23 mouse cellular contexts compared by ENCODE assay signal in genomic region chr11:58169666-58170065, GRCm38 (mm10). TPM values are rescaled to one million over a fixed set of nuclear protein-coding genes. Genes with fewer than 3 reads are reported as not detected.
DNase-seq lines count a peak whose midpoint lies in the region; ATAC-seq and TF ChIP-seq lines count a peak whose summit lies in the region.
"Had no signal": no experiment of that assay in that cellular context is flagged by ENCODE, and none has a peak within 500 bp of the region (broad histone marks: within the 10 kb centered on the region; RNA-seq: fewer than 3 reads in every experiment).

No protein-coding gene starts in this region.

- H3K4me2 ChIP-seq in liver, embryonic 11.5 days, result no peak overlapping the region
- no peak overlapping the region for H3K4me2 ChIP-seq in midbrain, embryonic 11.5 days
- H3K4me2 ChIP-seq in midbrain, embryonic 14.5 days (ENCODE audit: low read length), result no peak overlapping the region
- no peak overlapping the region for H3K4me2 ChIP-seq in liver, postnatal 0 days (ENCODE audit: low read depth, low read length)
- H3K4me2 ChIP-seq: forebrain, embryonic 13.5 days; heart, embryonic 13.5 days; hindbrain, embryonic 12.5 days had no signal

- TF ChIP-seq CTCF in liver, adult 2 months (IDR thresholded peaks at IDR 0.05; ENCODE audit: low read depth, low read length), result no peak
- TF ChIP-seq CTCF in liver, postnatal 0 days (IDR thresholded peaks at IDR 0.05; ENCODE audit: low read depth), result no peak

- WGBS in liver, adult 2 months, result 12% methylated on average over 4 of the region's 4 CpGs
- 69% methylated on average over 4 of the region's 4 CpGs for WGBS in liver, embryonic 11.5 days
- 94% methylated on average over 4 of the region's 4 CpGs for WGBS in midbrain, embryonic 11.5 days
- WGBS in midbrain, embryonic 14.5 days, result 87% methylated on average over 4 of the region's 4 CpGs
- 63% methylated on average over 4 of the region's 4 CpGs for WGBS in liver, postnatal 0 days (ENCODE audit: insufficient replicate concordance)

- no peak overlapping the region for H3K4me3 ChIP-seq in liver, adult 2 months (ENCODE audit: insufficient read depth, low read depth, low read length)
- H3K4me3 ChIP-seq in liver, embryonic 11.5 days (ENCODE audit: low read depth, low read length), result no peak overlapping the region
- H3K4me3 ChIP-seq in midbrain, embryonic 11.5 days (ENCODE audit: low read depth, low read length), result no peak overlapping the region
- H3K4me3 ChIP-seq in midbrain, embryonic 14.5 days (replicated peaks; ENCODE audit: low read depth, low read length), result no peak overlapping the region
- H3K4me3 ChIP-seq in liver, postnatal 0 days (ENCODE audit: low read depth, low read length), result no peak overlapping the region
- H3K4me3 ChIP-seq: forebrain, embryonic 10.5 days; forebrain, embryonic 13.5 days; heart, adult 2 months; heart, embryonic 10.5 days; heart, embryonic 13.5 days; hindbrain, embryonic 12.5 days; hindbrain, embryonic 15.5 days had no signal

- TF ChIP-seq EP300 in liver, postnatal 0 days (IDR thresholded peaks at IDR 0.05; ENCODE audit: low read depth), result no peak

- H3K9me3 ChIP-seq in liver, embryonic 11.5 days (ENCODE audit: control insufficient read depth, low read length), result no peaks in the 10 kb centered on the region
- H3K9me3 ChIP-seq in midbrain, embryonic 11.5 days (ENCODE audit: control insufficient read depth, low read length), result no peaks in the 10 kb centered on the region; the same call in 1 of the 2 replicates
- no peaks in the 10 kb centered on the region; the same call in 1 of the 2 replicates for H3K9me3 ChIP-seq in midbrain, embryonic 14.5 days (ENCODE audit: control insufficient read depth, low read length)
- 0 out of 2 replicates have a peak, but pooled peaks cover 2% of the 10 kb centered on the region for H3K9me3 ChIP-seq in liver, postnatal 0 days (ENCODE audit: low read length)
- H3K9me3 ChIP-seq: heart, embryonic 10.5 days; hindbrain, embryonic 12.5 days; hindbrain, embryonic 15.5 days had no signal

- no peak for TF ChIP-seq POLR2A in liver, adult 2 months (IDR thresholded peaks at IDR 0.05; ENCODE audit: extremely low read depth, insufficient read depth, low read length)

- H3K9ac ChIP-seq in liver, adult 2 months (ENCODE audit: low read depth, low read length), result no peak overlapping the region
- no peak overlapping the region for H3K9ac ChIP-seq in liver, embryonic 11.5 days (ENCODE audit: low read depth, low read length)
- no peak overlapping the region for H3K9ac ChIP-seq in midbrain, embryonic 11.5 days (ENCODE audit: low read length)
- no peak overlapping the region for H3K9ac ChIP-seq in midbrain, embryonic 14.5 days (replicated peaks; ENCODE audit: low read length)
- no peak overlapping the region for H3K9ac ChIP-seq in liver, postnatal 0 days (replicated peaks)
- H3K9ac ChIP-seq: forebrain, embryonic 13.5 days; heart, embryonic 13.5 days; hindbrain, embryonic 12.5 days; hindbrain, embryonic 15.5 days had no signal

- peak; percentile 80 for DNase-seq in liver, adult 2 months (ENCODE audit: extremely low read depth, low read depth, low spot score)
- DNase-seq in liver, embryonic 11.5 days (ENCODE audit: low spot score), result no peak
- DNase-seq in midbrain, embryonic 11.5 days (ENCODE audit: low spot score, missing footprints), result peak; percentile 77
- no peak for DNase-seq in midbrain, embryonic 14.5 days
- DNase-seq in liver, postnatal 0 days, result no peak
- no peak for DNase-seq in yolk sac, embryonic 10.5 days (ENCODE audit: low spot score)
- DNase-seq: adrenal gland, postnatal 10 days; adrenal gland, postnatal 36 days; cerebellum, adult 18-20 months; cerebellum, postnatal 14 days; gastrocnemius, postnatal 10 days; gastrocnemius, postnatal 36 days; heart, adult 2 months; heart, postnatal 14 days; heart, postnatal 4 days had no signal

- peaks cover 11% of the 10 kb centered on the region for H3K4me1 ChIP-seq in liver, adult 2 months (ENCODE audit: control insufficient read depth, insufficient read depth, low read length)
- H3K4me1 ChIP-seq in liver, embryonic 11.5 days (replicated peaks; ENCODE audit: control insufficient read depth, insufficient read depth, low read length), result peaks cover 10% of the 10 kb centered on the region; the same call in 1 of the 2 replicates
- H3K4me1 ChIP-seq in midbrain, embryonic 11.5 days (ENCODE audit: control insufficient read depth, insufficient read depth, low read length), result peaks cover 10% of the 10 kb centered on the region
- H3K4me1 ChIP-seq in midbrain, embryonic 14.5 days (ENCODE audit: control insufficient read depth, insufficient read depth, low read length), result peaks cover 3% of the 10 kb centered on the region; the same call in 1 of the 2 replicates
- peaks cover 29% of the 10 kb centered on the region for H3K4me1 ChIP-seq in liver, postnatal 0 days (ENCODE audit: insufficient read depth)

- no peaks in the 10 kb centered on the region for H3K27me3 ChIP-seq in liver, adult 2 months (ENCODE audit: control insufficient read depth, insufficient read depth, low read length)
- H3K27me3 ChIP-seq in liver, embryonic 11.5 days (replicated peaks; ENCODE audit: control insufficient read depth, insufficient read depth, low read length), result no peaks in the 10 kb centered on the region
- H3K27me3 ChIP-seq in midbrain, embryonic 11.5 days (ENCODE audit: control insufficient read depth, insufficient read depth, low read length), result no peaks in the 10 kb centered on the region
- H3K27me3 ChIP-seq in midbrain, embryonic 14.5 days (ENCODE audit: control insufficient read depth, insufficient read depth, low read length), result no peaks in the 10 kb centered on the region
- no peaks in the 10 kb centered on the region for H3K27me3 ChIP-seq in liver, postnatal 0 days (ENCODE audit: insufficient read depth, low read length)
- H3K27me3 ChIP-seq: forebrain, embryonic 13.5 days; heart, embryonic 13.5 days; hindbrain, embryonic 12.5 days; hindbrain, embryonic 15.5 days; Patski had no signal

- peaks cover 19% of the 10 kb centered on the region for H3K36me3 ChIP-seq in liver, adult 2 months (ENCODE audit: control insufficient read depth, insufficient read depth, low read length)
- peaks cover 32% of the 10 kb centered on the region for H3K36me3 ChIP-seq in liver, embryonic 11.5 days (ENCODE audit: control insufficient read depth, insufficient read depth, low read length)
- peaks cover 18% of the 10 kb centered on the region for H3K36me3 ChIP-seq in midbrain, embryonic 11.5 days (ENCODE audit: control insufficient read depth, insufficient read depth, low read length)
- peaks cover 29% of the 10 kb centered on the region for H3K36me3 ChIP-seq in midbrain, embryonic 14.5 days (ENCODE audit: control insufficient read depth, insufficient read depth, low read length)
- peaks cover 14% of the 10 kb centered on the region for H3K36me3 ChIP-seq in liver, postnatal 0 days (replicated peaks; ENCODE audit: insufficient read depth, low read length)

- H3K79me2 ChIP-seq in liver, adult 2 months (ENCODE audit: control insufficient read depth, insufficient read depth, low read length), result peaks cover 4% of the 10 kb centered on the region; the same call in 1 of the 2 replicates

- ATAC-seq in liver, embryonic 11.5 days (replicated peaks; ENCODE audit: low FRiP score), result no peak
- ATAC-seq in midbrain, embryonic 11.5 days (ENCODE audit: low FRiP score), result no peak
- ATAC-seq in midbrain, embryonic 14.5 days (ENCODE audit: low FRiP score, low TSS enrichment), result no peak
- ATAC-seq in liver, postnatal 0 days, result peak; percentile 18; the same call in 1 of the 2 replicates
- ATAC-seq: forebrain, embryonic 13.5 days; forebrain, embryonic 16.5 days; Patski had no signal

- H3K27ac ChIP-seq in liver, adult 2 months (replicated peaks; ENCODE audit: insufficient read depth, low read depth, low read length), result peak overlapping the region; percentile 46
- H3K27ac ChIP-seq in liver, embryonic 11.5 days (ENCODE audit: low read depth, low read length), result no peak overlapping the region
- H3K27ac ChIP-seq in midbrain, embryonic 11.5 days (ENCODE audit: low read depth, low read length), result no peak overlapping the region
- H3K27ac ChIP-seq in midbrain, embryonic 14.5 days (replicated peaks; ENCODE audit: low read depth, low read length), result no peak overlapping the region
- peak overlapping the region; percentile 77 for H3K27ac ChIP-seq in liver, postnatal 0 days (ENCODE audit: low read depth)
- H3K27ac ChIP-seq: forebrain, embryonic 10.5 days; forebrain, embryonic 13.5 days; heart, adult 2 months; heart, embryonic 10.5 days; heart, embryonic 13.5 days; hindbrain, embryonic 12.5 days; hindbrain, embryonic 15.5 days had no signal

RNA-seq across cellular contexts. Expression of gene Gemin5, which starts 1.3 kb away (rescaled TPM):
- 4.8 and 5.1 TPM in 2 replicates for total RNA-seq in liver, adult 2 months (2014; rRNA removed)
- 2.5 and 3.5 TPM in 2 replicates for polyA plus RNA-seq in liver, adult 2 months (2012; rRNA removed)
- polyA plus RNA-seq in liver, embryonic 11.5 days (2014; fragmentation: Nextera tagmentation; extraction: Ambion mirVana), result 36.6 and 41.1 TPM in 2 replicates
- 20.3 and 22.6 TPM in 2 replicates for polyA plus RNA-seq in midbrain, embryonic 11.5 days (2014; fragmentation: Nextera tagmentation; extraction: Ambion mirVana)
- 14.1 and 15.7 TPM in 2 replicates for polyA plus RNA-seq in midbrain, embryonic 14.5 days (2014; fragmentation: Nextera tagmentation; extraction: Ambion mirVana)
- 4.2 and 5.3 TPM in 2 replicates for polyA plus RNA-seq in liver, postnatal 0 days (2015; fragmentation: Nextera tagmentation; extraction: Ambion mirVana)

RNA-seq across cellular contexts. Expression of gene Mrpl22, which starts 1.8 kb away (rescaled TPM):
- total RNA-seq in liver, adult 2 months (2014; rRNA removed), result 34.5 and 41.1 TPM in 2 replicates
- 57.1 and 63.4 TPM in 2 replicates for polyA plus RNA-seq in liver, adult 2 months (2012; rRNA removed)
- 178 and 190 TPM in 2 replicates for polyA plus RNA-seq in liver, embryonic 11.5 days (2014; fragmentation: Nextera tagmentation; extraction: Ambion mirVana)
- polyA plus RNA-seq in midbrain, embryonic 11.5 days (2014; fragmentation: Nextera tagmentation; extraction: Ambion mirVana), result 124 and 130 TPM in 2 replicates
- 101 and 102 TPM in 2 replicates for polyA plus RNA-seq in midbrain, embryonic 14.5 days (2014; fragmentation: Nextera tagmentation; extraction: Ambion mirVana)
- 87.7 and 87.9 TPM in 2 replicates for polyA plus RNA-seq in liver, postnatal 0 days (2015; fragmentation: Nextera tagmentation; extraction: Ambion mirVana)

RNA-seq across cellular contexts. Expression of gene Igtp, which starts 29.7 kb away (rescaled TPM):
- 32.5 and 33.0 TPM in 2 replicates for total RNA-seq in liver, adult 2 months (2014; rRNA removed)
- polyA plus RNA-seq in liver, adult 2 months (2012; rRNA removed), result 46.1 and 52.9 TPM in 2 replicates
- polyA plus RNA-seq in liver, embryonic 11.5 days (2014; fragmentation: Nextera tagmentation; extraction: Ambion mirVana), result 5.0 and 5.5 TPM in 2 replicates
- 2.0 and 2.2 TPM in 2 replicates for polyA plus RNA-seq in midbrain, embryonic 11.5 days (2014; fragmentation: Nextera tagmentation; extraction: Ambion mirVana)
- polyA plus RNA-seq in midbrain, embryonic 14.5 days (2014; fragmentation: Nextera tagmentation; extraction: Ambion mirVana), result 0.46 and 3.2 TPM in 2 replicates
- 42.4 and 43.7 TPM in 2 replicates for polyA plus RNA-seq in liver, postnatal 0 days (2015; fragmentation: Nextera tagmentation; extraction: Ambion mirVana)

RNA-seq across cellular contexts. Expression of gene Irgm2, which starts 29.8 kb away (rescaled TPM):
- total RNA-seq in liver, adult 2 months (2014; rRNA removed), result 21.8 and 23.9 TPM in 2 replicates
- polyA plus RNA-seq in liver, adult 2 months (2012; rRNA removed), result 29.6 and 40.8 TPM in 2 replicates
- polyA plus RNA-seq in liver, embryonic 11.5 days (2014; fragmentation: Nextera tagmentation; extraction: Ambion mirVana), result 2.3 and 2.5 TPM in 2 replicates
- 0.51 and 0.81 TPM in 2 replicates for polyA plus RNA-seq in midbrain, embryonic 11.5 days (2014; fragmentation: Nextera tagmentation; extraction: Ambion mirVana)
- polyA plus RNA-seq in midbrain, embryonic 14.5 days (2014; fragmentation: Nextera tagmentation; extraction: Ambion mirVana), result 0.43 and 1.3 TPM in 2 replicates
- polyA plus RNA-seq in liver, postnatal 0 days (2015; fragmentation: Nextera tagmentation; extraction: Ambion mirVana), result 17.2 and 18.2 TPM in 2 replicates

Comparison
In these comparisons a context has a peak if more than half of its experiments do, and no peak if none do; other contexts are left out.
1. DNase-seq: peak in liver, adult 2 months (single experiment) and midbrain, embryonic 11.5 days (single experiment); none in liver, embryonic 11.5 days (single experiment), midbrain, embryonic 14.5 days (single experiment), liver, postnatal 0 days (single experiment) and yolk sac, embryonic 10.5 days (single experiment).
2. H3K27ac ChIP-seq: peak in liver, adult 2 months (single experiment) and liver, postnatal 0 days (single experiment); none in liver, embryonic 11.5 days (single experiment), midbrain, embryonic 11.5 days (single experiment) and midbrain, embryonic 14.5 days (single experiment).